Mouse (Mus musculus) small intestine, adult 2 months (tissue): ENCODE data around the gene Snf8.

Experiments used
- CTCF ChIP-seq: fragments of 200-500 bp; IDR thresholded peaks from 2 replicates; pipeline ENCODE4 v1.5.1; 2012; ENCODE audit warnings: low read depth, mild to moderate bottlenecking, control low read depth, inconsistent platforms, low read length, moderate library complexity, mixed read lengths; ENCODE audit not compliant: insufficient replicate concordance, insufficient read length; ENCODE audit errors: extremely low read depth
- POLR2A ChIP-seq: fragments of 200-500 bp; IDR thresholded peaks from 2 replicates; pipeline ENCODE4 v1.6.1; 2012; ENCODE audit warnings: low read depth, mild to moderate bottlenecking, control low read depth, inconsistent platforms, low read length, moderate library complexity

- TF ChIP-seq CTCF, result no peak
- TF ChIP-seq POLR2A, result no peak
Observed at GRCm38 (mm10) chr11:96037499-96037898, 2.8 kb downstream of the Snf8 start.
